Mouse (Mus musculus) thymus, postnatal 14 days (tissue): ENCODE results near the gene Baz1b.

Experiments
- DNase-seq: peaks from one replicate; pipeline ENCODE4 v3.0.0; 2021

The Baz1b gene

DNA sequence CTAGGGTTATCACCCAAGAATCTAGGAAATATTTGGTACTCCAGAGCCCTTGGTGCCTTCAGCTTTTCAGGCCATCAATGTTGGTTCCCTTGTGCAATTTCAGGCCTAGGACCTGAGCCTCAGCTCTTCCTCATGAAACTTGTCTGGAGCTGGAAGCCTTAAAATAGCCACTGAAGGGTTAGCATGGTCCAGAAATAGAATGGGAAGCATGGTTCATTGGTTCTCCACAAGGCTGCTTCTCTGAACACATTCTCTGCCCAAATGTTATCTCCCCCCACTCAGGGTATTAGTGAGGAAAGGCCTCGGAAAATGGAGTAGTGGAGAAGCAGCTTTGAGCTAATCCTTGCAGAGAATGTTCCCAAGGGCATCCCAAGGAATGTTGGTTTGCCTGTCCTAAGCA is 54.4 kb downstream of the Baz1b start:
- DNase-seq = no peak

DNA sequence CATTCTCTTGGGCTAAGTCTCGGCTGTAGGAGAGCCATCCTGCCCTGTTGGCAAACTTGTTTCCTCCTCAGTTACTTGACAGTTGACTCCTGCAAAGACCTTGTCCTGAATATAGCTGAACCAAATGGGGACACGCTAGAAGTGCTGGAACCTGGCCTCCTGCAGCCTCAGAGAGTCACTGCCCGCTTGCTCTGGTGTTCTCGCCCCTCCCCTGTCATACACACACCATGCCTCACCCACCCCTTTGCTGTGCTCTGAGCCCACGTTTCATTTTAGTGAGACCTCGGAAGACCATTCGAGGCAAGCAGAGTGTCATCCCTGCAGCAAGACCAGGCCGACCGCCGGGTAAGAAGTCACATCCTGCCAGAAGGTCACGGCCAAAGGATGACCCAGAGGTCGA is 55.1 kb downstream of the Baz1b start:
- DNase-seq = no peak

- DNase-seq = no peak
These were observed 55.5 kb downstream of the Baz1b start for GRCm38 (mm10) chr5:135242608-135243007.

DNA sequence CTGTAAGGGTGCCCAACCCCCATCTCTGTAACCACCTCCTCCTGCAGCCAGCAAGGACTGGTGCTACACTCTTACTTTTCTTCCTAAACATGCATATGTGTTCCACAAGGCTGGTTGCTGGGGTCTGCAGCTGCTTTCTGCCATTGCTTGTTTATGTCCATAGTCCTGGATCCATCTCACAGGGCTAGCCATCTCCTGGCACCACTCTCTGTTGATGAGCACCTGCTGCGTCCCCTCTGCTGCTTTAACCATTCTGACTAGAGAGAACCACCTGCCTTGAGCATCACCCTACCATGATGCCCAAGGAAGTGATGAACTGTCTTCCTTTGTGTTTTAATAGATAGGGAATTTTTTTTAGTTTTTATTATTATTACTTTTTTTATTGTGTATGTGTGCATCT is 56.1 kb downstream of the Baz1b start:
- no peak for DNase-seq

- DNase-seq = no peak
These were observed 59.5 kb downstream of the Baz1b start for GRCm38 (mm10) chr5:135246531-135246930.

GRCm38 (mm10) chr5:135247337-135247736 is 60.3 kb downstream of the Baz1b start:
- DNase-seq = no peak

- DNase-seq = no peak
These were observed 62.1 kb downstream of the Baz1b start for GRCm38 (mm10) chr5:135248956-135249676.

- DNase-seq = peak; percentile 32
These were observed 63.4 kb downstream of the Baz1b start for GRCm38 (mm10) chr5:135250186-135251078.

DNA sequence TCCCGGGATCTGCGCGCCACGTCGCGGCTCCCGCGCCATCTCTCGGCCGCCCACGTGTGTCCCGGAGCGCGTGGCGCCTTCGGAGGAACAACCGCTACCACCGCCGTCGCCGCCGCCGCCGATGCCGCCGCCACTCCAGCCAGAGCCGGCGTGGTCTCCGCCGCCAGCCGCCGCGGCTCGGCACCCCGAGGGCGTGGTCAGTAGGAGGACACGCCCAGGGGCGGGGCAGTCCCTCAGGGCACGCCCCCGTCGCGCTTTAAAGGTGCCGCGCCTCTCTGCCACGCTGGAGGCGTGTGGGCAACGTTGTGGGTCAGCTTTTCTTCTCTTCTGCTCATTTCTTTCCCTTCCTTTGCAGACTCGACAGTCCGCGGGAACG is 64.0 kb downstream of the Baz1b start, which contains the start of gene Fzd9:
TSS of gene Fzd9 (minus strand) at position 152 of the 376 bp plus-strand sequence.
- DNase-seq = peak; percentile 86

- no peak for DNase-seq
These were observed 66.8 kb downstream of the Baz1b start for GRCm38 (mm10) chr5:135253741-135254401.

DNA sequence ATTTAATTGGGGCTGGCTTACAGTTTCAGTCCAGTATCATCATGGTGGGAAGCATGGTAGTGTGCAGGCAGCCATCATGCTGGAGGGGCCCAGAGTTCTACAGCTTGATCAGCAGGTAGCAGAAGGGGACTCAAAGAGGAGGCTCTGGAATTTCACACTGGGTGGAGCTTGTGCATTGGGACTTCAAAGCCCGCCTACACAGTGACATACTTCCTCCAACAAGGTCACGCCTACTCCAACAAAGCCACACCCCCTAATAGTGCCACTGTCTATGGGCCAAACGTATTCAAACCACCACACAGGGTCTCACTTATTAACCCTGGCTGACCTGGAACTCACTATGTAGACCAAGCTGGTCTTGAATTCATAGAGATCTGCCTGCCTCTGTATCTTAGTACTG is 69.1 kb downstream of the Baz1b start:
- no peak for DNase-seq

DNA sequence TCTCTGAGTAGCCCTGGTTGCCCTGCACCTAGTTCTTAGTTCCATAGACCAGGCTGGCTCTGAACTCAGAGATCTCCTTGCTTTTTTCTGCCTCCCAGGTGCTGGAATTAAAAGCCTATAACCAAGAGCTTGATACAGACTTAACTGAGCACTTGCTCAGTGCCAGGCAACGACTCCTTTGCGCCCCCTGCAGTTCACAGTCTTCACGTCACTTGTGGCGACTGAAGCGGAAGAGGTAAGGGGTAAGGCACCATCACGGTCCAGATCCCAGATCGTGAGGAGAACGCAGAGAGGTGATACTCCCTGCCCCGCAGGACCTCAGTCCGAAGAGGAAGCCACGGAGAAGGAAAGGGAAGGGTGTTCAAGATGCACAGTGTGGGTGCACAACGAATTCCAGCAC is 70.5 kb downstream of the Baz1b start:
- peak; percentile 26 for DNase-seq

DNA sequence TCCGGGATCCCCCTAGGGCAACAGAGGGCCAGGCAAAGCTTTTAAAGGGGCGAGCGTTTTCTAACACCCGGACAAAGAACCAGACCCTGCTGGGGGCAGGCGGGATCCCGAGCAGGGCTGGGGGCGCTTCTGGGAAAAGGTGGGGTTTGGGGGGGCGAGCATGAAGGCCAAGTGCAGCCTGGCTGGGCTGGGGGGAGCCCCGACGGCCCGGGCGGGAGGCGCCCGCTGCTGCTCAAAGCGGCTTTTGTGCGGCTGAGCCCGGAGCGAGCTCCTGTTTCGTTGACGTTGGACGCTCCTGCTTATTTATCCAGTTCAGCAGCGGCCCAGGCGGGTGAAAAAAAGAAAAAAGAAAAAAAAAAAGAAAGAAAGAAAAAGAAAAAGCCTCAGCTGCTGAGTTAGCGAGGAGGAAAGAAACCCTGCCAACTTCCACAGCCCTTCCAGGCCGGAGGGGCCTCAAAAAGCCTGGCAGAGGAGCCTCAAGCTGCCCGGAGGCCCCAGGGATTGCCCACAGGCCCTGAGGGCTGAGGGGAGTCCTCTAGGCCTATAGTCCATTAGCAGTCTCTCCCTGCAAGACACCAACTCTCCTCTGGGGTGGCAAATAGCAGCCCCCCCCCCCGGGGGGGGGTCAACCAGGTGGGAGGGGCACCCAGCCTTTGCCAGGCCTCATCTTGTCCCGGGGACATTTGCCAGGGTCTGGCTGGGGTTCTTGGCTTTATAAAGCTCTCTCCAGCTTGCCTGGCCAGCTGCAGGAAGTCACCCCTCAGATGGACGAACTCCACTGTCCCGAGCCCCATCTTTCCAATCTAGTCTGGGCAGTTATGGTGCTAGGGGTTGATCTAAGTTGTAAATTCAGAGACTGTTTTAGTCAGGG is 71.5 kb downstream of the Baz1b start:
- DNase-seq = no peak

- DNase-seq = peak; percentile 63
These were observed 76.9 kb downstream of the Baz1b start for GRCm38 (mm10) chr5:135263866-135264503.

GRCm38 (mm10) chr5:135264548-135264947 is 77.5 kb downstream of the Baz1b start:
- peak; percentile 56 for DNase-seq

DNA sequence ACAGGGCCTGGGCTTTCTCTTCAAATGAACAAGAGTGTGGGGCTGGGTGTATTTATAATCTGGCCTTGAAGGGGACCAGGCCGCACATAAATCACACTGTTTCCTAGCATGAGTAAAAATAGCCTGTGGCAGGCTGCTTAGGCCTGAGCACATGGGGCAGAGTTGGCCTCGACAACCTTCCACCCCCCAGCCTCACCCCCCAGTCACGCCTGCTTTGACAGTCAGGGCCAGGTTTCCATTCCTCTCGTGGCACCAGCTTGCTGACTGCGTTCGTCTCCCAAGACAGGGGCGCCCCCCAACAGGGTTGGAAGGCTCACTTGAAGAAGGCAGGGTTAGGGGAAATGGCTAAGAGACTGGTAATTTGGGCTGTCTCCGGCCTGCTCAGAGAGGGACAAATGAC is 82.4 kb downstream of the Baz1b start:
- no peak for DNase-seq

DNA sequence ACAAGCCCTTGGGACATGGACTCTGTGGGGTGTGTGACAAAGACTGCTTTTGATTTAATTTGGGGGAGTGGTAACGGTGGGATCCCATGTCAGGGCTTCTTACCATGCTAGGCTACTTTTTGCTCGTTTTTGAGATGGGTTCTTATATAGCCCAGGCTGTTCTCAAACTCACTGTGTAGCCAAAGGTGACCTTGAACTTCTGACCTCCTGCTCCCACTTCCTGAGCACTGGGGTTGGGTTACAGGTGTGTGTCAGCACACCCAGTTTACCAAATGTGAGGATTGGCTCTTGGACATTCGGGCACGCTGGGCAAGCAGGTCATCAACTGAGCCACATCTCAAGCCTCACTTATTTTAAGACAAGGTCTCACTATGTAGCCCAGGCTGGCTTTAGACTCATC is 83.3 kb downstream of the Baz1b start:
- no peak for DNase-seq

GRCm38 (mm10) chr5:135271563-135272165 is 84.6 kb downstream of the Baz1b start:
- DNase-seq = no peak

GRCm38 (mm10) chr5:135274663-135275396 is 87.8 kb downstream of the Baz1b start:
- DNase-seq = no peak

- DNase-seq = no peak
These were observed 89.5 kb downstream of the Baz1b start for GRCm38 (mm10) chr5:135276597-135276996.

- DNase-seq = no peak
These were observed 93.2 kb downstream of the Baz1b start for GRCm38 (mm10) chr5:135280226-135280625.
